Mouse (Mus musculus) heart, adult 2 months (tissue): ENCODE measurements around the gene Sh3rf1.

Source experiments
- CTCF ChIP-seq: fragments of 200-600 bp; IDR thresholded peaks from 2 replicates; pipeline ENCODE4 v1.8.1; 2022; ENCODE audit warnings: antibody characterized with exemption, mild to moderate bottlenecking, moderate library complexity
- EP300 ChIP-seq: fragments of 200-500 bp; IDR thresholded peaks from 2 replicates; pipeline ENCODE4 v1.6.1; 2011; ENCODE audit warnings: low read depth, low read length, control low read depth; ENCODE audit not compliant: insufficient read depth

DNA sequence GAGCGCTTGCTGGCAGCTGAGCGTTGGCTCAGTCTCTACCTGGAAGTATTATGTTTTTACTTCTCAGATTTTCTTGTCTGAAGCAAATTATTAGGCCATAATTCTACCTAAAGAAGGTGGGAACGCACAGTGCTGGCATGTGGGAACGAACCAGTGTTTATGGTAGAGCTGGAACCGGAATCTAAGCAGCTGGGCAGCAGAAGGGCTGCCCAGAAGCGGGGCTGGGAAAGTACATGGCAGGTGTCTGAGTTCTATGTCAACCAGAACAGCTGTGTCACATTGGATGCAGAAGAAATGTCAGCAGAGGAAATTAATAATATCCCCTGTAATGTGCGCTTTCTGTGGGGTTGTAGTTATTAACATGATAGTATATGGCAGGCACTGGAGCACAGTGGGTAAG, 36.9 kb downstream of the Sh3rf1 start:
- TF ChIP-seq CTCF (no peak), EP300 (no peak)
